Mouse (Mus musculus) hindbrain, embryonic 15.5 days (tissue): Measurements from ENCODE around the gene Olfr1500. TPM values are rescaled to one million over a fixed set of nuclear protein-coding genes. Genes with fewer than 3 reads are reported as not detected.

Experiments
- polyA plus RNA-seq: library from polyadenylated mRNA; unstranded; fragments of >200 nt; fragmentation: Nextera tagmentation; extraction: Ambion mirVana; gene quantifications from 2 replicates; pipeline ENCODE4 v1.2.1, GENCODE M21; 2015

The Olfr1500 gene
- polyA plus RNA-seq, 1 experiment from 2014 or later, result not detected

Other genes starting within 250 kb of the Olfr1500 start
- gene Olfr1484, start 247.0 kb downstream of the Olfr1500 start, polyA plus RNA-seq, result not detected in 2 replicates
- not detected in 2 replicates for gene Olfr1487, start 213.1 kb downstream of the Olfr1500 start, polyA plus RNA-seq
- gene Olfr1489, start 198.9 kb downstream of the Olfr1500 start, polyA plus RNA-seq, result not detected in 2 replicates
- gene Olfr1490, start 179.4 kb downstream of the Olfr1500 start, polyA plus RNA-seq, result not detected in 2 replicates
- not detected in 2 replicates for gene Olfr1491, start 133.2 kb downstream of the Olfr1500 start, polyA plus RNA-seq
- gene Olfr1493-ps1, start 107.2 kb downstream of the Olfr1500 start, polyA plus RNA-seq, result not detected in 2 replicates
- not detected in 2 replicates for gene Olfr1494, start 90.8 kb downstream of the Olfr1500 start, polyA plus RNA-seq
- gene Olfr1495, start 65.9 kb downstream of the Olfr1500 start, polyA plus RNA-seq, result not detected in 2 replicates
- gene Olfr1496, start 52.6 kb downstream of the Olfr1500 start, polyA plus RNA-seq, result not detected in 2 replicates
- not detected in 2 replicates for gene Olfr1497, start 32.3 kb downstream of the Olfr1500 start, polyA plus RNA-seq
- not detected in 2 replicates for gene Olfr1499, start 11.0 kb downstream of the Olfr1500 start, polyA plus RNA-seq
- not detected in 2 replicates for gene Olfr1501, start 20.2 kb upstream of the Olfr1500 start, polyA plus RNA-seq
- not detected in 2 replicates for gene Olfr1502, start 31.3 kb upstream of the Olfr1500 start, polyA plus RNA-seq
- gene Olfr1504, start 67.4 kb upstream of the Olfr1500 start, polyA plus RNA-seq, result not detected in 2 replicates
- gene Olfr1505, start 83.0 kb upstream of the Olfr1500 start, polyA plus RNA-seq, result not detected in 2 replicates